Mouse (Mus musculus): ENCODE data around the gene Prkaca.
"Not testable (repeated sequence)": the region's sequence is repeated elsewhere in the genome, so short reads cannot be mapped to it uniquely, and the experiment has no call there.

The Prkaca gene

DNA sequence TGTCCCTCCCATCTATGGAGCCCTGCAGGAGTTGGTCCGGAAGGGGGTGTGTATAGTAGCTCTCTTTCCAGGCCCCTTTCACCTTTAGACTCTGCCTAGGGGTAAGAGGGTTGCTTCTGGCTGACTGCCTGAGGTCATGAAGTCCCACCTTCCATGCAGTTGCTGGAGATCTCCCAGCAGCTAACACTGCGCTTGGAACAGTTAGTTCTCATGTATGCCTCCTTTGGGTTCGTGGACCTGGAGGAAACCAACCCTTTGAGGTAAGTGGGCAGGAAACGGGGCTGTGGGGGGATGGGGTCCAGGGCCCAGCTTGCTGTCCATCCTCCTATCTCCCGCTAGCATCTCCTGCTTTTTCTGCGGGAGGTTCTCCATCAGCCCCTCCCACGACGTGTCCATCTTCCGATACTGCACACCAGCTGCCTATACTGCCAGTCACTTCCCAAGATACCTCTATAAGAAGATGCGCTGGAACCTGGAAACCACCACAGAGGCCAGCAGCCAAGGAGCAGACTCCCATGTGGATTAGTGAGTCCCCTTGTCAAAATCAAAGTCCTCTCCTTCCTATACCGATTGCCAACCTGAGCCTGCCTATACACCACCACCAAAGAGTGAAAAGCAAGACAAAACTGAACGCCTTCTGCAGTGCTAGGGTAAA is 30.3 kb downstream of the Prkaca start:
- no peak for DNase-seq (ENCODE audit: low spot score)

DNA sequence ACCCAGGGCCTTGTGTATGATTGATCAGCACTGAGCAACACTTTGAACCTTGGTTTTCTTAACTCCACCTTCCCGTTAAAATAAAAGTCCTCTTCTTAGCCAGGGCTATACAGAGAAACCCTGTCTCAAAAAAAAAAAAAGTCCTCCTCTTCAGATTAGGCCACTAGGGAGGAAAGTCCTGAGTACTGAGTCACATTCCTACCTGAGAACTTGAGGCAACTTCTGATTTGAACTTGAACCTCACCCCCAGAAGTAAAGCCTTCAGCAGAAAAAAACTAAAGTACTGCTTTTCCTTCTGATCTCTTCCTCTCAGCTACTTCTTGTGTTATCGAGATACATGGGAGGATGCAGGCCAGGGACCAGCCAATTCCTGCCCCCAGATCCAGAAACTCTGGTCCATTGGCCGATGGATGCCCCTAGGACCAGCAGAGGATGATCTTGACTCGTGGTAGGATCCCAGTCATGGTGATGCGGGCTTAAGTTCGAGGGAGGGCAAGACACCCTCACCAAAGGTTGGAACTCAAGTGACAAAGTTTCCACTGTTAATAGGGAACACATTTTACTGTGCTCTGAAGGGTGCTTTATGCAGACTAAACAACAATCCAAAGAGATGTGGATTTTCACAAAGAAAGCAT is 30.9 kb downstream of the Prkaca start:
- no peak for DNase-seq (ENCODE audit: low spot score)

DNA sequence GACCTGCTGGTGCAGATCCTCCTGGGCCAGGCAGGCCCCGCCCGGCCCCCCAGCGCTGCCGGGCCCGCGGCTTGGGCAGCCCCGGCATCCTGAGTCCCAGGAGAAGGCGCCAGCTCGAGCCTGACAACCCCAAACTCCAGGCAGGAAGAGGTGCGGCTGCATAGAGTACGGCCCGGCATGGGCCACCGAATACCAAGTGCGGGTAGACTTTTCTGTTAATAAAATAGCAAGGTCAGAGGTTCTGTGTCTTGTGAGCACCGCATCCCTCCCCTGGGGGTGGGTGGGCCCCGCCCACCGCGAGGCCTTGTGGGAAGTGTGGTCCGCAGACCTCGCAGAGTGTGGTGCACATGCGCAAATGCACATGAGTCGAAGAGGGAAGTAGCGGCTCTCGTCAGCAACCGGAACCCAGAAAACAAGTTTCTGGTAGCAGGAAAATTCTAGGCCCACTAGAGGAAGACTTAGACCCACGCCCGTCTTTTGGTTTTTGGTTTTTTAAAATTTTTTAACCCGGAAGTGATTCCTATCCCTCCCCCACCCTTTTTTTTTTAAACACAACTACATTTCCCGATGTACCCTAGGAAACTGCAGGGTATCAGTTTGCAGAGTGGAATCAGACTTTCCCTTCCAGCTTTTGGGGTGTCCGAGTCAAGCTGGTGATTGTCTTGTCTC is 31.9 kb downstream of the Prkaca start:
- peak; percentile 87 for DNase-seq (ENCODE audit: low spot score)

DNA sequence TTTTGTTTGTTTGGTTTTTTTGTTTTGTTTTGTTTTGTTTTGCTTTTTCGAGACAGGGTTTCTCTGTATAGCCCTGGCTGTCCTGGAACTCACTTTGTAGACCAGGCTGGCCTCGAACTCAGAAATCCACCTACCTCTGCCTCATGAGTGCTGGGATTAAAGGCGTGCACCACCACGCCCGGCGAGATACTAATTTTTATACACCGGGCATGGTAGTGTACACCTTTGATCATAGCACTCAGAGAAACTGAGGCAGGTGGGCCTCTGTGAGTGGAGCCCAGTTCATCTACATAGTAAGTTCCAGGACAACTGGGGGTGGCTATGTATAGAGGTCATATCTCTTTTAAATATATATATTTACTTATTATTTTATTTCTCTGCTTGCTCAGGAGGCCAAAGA is 32.7 kb downstream of the Prkaca start:
- DNase-seq (ENCODE audit: low spot score), result not testable (repeated sequence)

DNA sequence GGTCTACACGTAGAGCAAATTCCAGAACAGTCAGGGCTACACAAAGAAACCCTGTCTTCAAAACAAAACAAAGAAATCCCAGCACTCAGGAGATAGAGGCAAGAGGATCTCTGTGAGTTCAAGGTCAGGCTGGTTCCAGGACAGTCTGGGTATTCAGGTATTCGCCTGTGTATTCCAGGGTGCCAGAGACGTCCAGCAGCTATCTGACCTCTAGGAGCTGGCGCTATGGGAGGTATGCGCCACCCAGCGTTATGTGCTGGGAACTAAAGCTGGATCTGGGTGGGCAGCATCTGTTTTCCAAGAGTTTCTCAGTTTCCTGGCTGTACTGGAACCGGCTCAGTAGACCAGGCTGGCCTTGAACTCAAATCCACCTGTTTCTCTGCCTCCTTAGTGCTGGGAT is 35.6 kb downstream of the Prkaca start:
- no peak for DNase-seq (ENCODE audit: low spot score)

DNA sequence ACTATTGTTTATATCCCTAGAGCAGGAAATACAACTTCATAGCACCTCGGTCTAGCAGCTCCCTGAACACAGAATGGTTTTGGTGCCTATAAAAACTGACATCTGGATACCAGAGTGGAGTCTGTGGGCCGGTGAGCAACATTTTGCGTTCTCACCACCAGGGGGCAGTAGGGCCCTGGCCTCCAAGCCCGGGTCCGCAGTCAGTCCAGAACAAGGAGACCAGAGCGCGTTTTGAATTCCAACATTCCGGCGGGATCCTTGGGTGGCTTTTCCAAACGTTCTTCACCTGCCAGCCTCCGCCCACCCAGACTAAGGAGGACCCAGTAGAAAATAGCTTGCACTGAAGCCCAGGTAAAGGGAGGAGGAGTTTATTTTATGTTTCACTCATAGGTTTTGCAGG is 37.1 kb downstream of the Prkaca start:
- peak; percentile 71 for DNase-seq (ENCODE audit: low spot score)

DNA sequence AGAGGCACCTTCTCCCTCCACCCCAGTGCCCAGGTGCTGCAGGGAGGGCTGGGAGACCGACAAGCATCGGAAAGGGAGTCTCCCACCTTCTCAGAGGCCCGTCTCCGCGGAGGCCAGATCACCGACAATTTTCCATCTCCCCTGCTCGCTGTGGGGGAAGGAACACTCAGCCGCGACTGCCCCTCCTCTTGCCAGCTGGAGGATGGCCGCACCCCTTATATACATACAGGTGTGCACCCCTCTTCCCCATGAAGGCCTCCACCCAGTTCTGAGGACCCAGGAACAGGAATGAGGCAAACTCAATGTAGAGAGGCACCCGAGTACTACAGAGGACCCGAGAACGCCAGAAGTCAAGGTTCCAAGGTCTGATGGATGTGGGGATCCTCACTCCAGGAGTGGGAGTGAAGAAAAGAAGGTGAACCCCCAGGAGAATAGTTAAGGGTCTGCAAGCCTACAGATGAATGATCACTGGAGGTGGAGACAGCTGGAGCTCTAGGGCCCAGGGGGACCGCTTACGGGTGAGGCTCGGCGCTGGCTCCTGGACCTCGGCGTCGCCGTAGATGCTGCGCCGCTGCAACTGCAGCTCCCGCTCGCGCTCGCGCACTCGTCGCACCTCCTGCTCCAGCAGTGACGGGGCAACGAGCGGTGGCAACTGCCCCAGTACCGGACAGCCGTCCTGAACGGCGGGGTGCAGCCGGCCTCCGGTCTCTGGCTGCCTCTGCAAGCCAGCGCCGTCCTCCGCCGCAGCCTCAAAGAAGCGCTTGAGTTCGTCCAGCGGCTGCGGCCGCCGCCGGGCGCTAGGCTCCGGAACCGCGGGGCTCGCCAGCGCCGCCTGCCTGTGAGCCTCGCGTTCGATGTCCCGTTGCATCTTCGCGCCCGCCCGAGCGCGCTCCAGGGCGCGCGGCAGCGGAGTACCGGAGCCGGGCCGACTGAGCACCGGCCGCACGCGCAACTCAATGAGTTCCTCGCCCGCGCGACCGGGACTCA is 38.1 kb downstream of the Prkaca start:
- no peak for DNase-seq (ENCODE audit: low spot score)

DNA sequence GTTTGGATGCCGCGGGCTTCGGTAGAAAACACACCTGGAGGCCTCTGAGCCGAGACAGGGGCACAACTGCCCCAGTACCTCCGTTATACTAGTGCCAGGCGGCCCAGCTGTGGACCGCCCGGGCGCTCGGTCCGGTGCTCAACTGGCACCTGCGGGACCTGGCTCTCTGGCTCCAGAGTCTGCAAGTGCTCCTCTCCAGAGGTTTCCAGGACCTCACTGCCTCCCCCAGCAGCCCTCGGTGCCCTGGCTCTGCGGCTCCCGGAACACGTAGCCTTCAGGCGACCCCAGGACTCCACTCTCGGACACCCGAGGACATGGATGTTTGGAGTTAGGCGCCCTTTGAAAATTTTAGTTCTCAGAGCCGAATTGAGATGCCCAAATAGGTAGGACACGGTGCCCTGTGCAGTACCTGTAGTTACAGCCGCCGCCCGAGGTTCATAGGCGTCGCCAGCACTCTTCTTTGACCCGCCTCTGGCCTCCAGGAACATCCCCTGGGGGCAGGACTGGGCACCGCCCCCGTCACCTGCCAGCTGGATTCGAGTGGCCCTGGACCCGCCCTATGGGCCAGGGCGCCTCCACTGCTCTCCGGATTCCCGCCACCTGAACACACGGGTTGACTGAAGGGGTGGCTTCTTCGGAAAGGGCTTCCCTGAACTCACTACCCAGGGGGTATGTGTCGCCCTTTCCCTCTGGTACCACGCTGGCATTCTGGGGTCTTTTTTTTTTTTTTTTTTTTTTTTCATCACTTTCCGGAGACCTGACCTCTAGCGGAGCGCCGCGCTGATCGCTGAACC is 39.1 kb downstream of the Prkaca start, which contains the start of gene 2210011C24Rik:
Gene 2210011C24Rik, minus strand, starts transcription at position 467 of the 794 bp plus-strand sequence.
- DNase-seq (ENCODE audit: low spot score), result no peak

DNA sequence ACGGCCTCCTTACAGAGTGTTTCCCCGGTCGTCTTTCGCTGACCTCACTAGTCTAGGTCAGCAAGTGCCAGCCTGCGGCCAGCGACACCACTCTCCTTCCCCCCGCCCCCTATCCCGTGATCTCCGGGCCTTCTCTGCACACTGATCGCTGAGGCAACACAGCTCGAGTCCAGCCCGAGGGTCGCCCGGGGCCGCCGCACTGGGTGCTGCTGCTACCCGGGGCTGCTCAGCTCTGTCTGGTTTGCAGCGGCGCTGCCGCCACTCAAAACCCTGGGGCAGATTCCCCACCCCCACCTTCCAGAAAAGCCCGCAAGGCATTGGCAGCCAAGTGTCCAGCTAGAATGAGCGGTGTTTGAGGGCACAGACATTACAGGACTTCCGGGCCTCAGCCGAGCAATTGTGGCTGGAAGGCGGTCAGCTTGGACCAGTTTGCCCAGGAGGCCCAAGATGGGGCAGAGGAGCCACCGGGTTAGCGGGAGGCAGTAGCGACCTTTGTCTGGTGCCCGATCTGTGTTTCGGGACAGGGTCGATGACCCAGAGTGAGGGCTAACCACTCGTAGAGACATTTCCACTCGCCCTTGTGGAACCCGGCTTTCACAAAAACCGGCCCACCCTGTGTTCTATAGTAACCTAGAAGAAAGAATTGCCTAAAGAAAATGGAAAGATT is 39.8 kb downstream of the Prkaca start:
- no peak for DNase-seq (ENCODE audit: low spot score)

DNA sequence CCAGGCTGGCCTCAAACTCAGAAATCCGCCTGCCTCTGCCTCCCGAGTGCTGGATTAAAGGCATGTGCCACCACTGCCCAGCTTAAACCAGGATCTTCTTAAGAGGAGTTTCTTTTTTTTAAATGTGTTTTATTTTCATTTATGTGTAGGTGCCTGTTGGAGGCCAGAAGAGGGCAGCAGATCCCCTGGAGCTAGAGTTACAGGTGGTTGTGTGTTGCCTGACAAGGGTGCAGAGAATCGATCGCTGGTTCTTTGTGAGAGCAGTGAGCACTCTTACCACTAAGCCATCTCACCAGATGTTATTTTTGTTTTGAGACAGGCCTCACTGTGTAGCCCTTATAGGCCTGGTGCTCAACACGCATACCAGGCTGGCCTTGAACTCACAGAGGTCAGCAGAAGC is 43.0 kb downstream of the Prkaca start:
- DNase-seq (ENCODE audit: low spot score), result no peak

DNA sequence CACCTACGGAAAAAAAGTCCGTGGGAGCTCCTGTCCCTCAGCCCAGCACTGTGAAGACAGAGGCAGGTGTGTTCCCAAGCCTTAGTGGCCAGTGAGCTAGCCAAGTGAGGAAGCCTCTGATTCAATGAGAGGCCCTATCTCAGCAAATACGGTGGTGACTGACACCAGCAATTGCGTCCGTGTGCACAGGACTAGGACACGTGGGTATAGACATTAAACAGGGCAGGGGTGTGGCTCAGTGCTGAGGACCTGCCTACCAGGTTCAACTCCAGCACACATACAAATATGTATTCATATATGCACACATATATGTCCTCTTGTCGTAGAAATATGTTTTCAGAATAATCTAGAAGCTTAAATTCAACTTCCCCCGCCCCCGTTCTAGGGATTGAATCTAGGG is 46.9 kb downstream of the Prkaca start:
- no peak for DNase-seq (ENCODE audit: low spot score)

DNA sequence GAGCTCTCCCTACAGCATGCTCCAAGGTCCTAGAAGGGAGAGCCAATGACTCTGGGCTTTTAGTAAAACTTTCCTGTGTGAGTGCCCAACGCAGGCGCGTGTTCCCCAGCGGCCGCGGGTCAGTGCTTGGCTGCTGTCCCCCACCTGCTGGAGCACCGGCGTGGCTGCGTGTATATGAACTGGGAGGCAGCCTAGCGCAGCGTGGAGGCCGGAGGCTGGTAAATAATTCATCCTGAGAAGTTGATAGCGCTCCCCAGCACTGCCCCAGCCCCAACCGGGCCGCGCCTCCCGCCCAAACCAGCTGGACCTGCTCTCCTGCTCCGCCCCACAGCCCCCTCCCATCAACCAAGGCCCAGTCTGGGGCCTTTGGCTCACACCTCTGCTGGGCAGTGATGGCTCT is 48.3 kb downstream of the Prkaca start, which contains the start of gene Palm3:
Gene Palm3, plus strand, starts transcription at position 376 of the 400 bp plus-strand sequence.
- DNase-seq (ENCODE audit: low spot score), result no peak

DNA sequence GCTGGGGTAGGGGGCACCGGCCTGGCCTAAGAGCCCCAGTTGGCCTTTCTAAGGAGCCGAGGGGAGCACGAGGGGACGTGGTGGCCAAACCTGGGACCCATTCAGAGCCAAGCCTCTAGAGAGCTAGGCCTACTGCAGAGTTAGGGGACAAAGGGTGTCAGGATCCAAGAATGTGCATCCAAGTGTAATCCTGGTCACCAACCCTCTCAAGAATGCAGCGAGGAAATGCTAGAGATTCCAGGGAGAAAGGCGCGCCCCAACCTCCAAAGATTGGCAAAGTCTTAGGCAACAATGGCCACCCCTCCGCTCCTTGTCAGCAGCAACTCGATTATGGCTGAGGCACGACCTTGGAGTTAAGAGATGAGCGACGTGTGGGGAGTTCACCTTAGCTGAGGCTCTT is 48.8 kb downstream of the Prkaca start:
- DNase-seq (ENCODE audit: low spot score), result no peak

DNA sequence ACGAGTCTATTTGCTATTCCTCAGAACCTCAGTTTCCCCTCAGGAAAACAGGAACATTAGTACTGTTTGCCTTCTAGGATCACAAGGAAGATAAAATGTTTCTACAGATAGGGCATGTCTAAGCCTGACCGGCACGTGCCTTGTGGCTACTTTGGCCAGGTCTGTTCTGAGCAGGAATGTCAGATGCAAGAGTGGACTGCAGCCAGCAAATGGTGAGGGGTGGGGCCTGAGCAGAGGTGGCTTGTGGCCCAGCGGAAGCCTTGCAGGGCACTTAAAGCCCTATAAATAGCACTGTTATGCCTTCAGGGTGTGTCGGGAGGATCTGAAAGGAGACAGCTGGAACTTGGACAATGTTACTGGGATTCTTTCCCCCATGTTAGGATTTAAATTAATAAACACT is 50.3 kb downstream of the Prkaca start:
- no peak for DNase-seq (ENCODE audit: low spot score)

DNA sequence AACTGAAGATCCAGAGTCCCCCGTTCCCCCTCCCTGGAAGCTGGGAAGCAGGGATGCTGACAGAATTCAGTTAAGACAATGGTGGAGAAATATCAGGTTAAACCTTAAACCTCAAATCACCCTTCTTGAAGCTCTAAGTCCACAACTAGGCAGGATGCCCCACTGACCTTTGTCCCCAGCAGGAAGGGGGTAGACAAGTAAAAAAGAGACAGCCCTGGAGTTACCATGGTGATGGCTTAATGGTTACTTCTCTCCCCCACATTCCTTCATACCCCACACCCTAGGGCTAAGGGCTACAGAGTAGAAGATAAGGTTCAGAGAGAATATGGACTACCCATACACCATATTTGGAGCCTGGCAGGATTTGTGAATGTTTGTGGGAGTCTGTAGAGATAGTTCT is 50.8 kb downstream of the Prkaca start:
- no peak for DNase-seq (ENCODE audit: low spot score)

DNA sequence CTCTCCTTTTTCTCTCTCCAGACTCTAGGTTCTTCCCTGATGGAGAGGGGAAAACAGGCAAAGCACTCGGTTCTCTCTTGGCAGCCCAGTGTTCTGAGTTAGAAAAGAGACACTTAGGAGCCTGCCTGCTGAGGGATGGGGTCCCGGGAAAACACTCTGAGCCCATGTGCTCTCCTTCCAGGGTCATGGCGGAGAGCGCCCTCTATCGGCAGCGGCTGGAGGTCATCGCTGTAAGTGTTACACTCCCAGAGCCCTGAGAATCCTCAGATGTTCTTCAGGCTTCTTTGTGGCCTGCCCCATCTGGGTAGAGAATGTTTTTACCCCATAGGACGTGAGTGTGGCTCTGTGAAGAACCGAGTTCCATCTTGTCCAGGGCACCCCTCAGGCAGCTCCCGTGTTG is 51.4 kb downstream of the Prkaca start:
- no peak for DNase-seq (ENCODE audit: low spot score)

DNA sequence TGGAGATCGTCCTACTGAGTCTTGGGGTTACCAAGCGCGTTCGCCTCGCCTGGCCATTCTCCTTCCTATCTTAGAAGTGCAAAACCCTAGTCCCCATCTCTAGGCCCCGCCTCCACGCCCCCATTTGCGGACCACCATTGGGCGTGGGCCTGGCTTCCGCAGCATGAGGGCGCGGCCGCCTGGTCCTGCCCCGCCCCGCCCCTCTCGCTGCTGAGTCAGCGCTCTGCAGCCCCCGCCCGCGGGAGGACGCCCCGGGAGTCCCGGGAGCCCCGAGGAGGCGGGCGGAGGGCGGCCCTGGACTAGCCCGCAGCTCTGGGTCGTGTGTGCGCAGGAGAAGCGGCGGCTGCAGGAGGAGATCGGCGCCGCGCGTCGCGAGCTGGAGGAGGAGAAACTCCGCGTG is 53.1 kb downstream of the Prkaca start:
- DNase-seq (ENCODE audit: low spot score), result no peak

DNA sequence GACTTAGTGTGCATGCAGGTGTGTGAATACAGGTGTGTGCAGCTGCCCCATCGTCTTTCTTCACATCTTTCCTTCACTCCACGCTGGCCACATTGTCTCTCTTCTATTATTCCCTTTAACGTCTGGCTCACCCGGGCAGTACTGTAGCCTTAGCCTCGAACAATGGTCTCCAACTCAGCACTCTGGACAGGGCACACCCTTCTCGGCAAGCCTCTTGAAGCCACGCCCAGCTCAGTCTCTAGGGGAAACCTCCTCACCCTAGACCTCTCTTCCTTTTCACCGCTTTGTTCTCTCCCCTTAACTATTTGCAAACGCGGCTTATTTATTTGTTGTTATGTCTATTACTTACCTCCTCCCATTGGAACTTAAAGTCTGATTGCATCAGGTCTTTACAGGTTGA is 54.7 kb downstream of the Prkaca start:
- DNase-seq (ENCODE audit: low spot score), result no peak

DNA sequence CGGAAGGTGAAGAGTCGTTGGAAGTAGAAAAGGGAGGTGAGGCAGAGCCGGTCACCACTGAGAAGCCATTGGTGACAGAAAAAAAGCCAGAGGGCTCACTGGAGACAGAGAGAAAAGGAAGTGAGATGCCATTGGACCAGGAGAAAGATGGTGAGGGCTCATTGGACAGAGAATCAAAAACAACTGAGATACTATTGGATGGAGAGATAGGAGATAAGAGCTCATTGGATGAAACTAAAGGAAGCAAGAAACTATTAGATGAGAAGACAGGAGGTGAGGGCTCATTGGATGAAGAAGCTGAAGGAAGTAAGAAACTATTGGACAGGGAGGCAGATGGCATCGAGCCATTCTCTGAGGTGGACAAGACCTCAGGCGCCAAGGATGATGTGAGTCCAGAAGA is 56.5 kb downstream of the Prkaca start:
- DNase-seq (ENCODE audit: low spot score), result no peak

DNA sequence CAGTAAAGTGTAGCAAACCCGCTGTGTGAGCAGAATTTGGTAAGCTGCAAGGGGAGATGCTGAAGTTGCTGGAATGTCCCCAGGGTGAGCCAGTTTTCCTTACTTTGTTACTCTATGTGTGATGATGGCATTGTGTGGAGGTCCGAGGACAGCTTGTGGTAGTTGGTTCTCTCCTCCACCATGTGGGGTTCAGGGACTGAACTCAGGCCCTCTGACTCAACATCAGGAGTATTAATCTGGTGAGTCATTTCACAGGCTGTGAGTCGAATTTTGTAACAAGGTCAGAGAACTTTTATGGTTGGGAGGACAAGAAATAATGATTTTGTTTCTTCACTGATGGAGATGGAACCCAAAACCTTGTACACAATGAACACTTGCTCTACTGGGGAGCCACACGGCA is 60.0 kb downstream of the Prkaca start:
- no peak for DNase-seq (ENCODE audit: low spot score)

DNA sequence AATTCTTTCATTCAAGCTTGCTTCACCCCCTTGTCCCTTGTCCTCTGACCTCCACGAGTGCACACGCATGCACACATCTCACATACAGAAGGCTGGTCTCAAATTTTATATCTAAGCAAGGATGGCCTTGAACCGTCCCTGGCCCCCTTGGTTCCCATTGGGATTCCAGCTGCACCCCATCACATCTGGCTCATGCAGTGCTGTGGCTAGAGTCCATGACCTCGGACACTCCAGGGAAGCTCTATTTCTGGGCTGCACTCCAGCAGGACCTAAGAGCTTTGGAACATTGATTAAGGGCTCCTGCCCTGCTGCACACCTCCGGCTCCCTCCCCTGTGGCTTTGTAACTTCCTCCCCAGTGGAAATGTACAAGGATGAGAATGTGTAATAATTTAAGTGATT is 65.2 kb downstream of the Prkaca start:
- no peak for DNase-seq (ENCODE audit: low spot score)

Measured in left cerebral cortex, adult 11 months (tissue).